Mouse (Mus musculus): Measurements from ENCODE around the gene Zeb2.

The Zeb2 gene

GRCm38 (mm10) chr2:45060768-45061167 lies 56.4 kb downstream of the Zeb2 start:
- DNase-seq (ENCODE audit: low spot score) = no peak

- DNase-seq (ENCODE audit: low spot score) = no peak
Measured at GRCm38 (mm10) chr2:45060202-45060601, 57.0 kb downstream of the Zeb2 start.

- no peak for DNase-seq (ENCODE audit: low spot score)
Measured at GRCm38 (mm10) chr2:45059599-45059998, 57.6 kb downstream of the Zeb2 start.

GRCm38 (mm10) chr2:45059010-45059409 lies 58.2 kb downstream of the Zeb2 start:
- no peak for DNase-seq (ENCODE audit: low spot score)

GRCm38 (mm10) chr2:45058183-45058582 lies 59.0 kb downstream of the Zeb2 start:
- no peak for DNase-seq (ENCODE audit: low spot score)

- no peak for DNase-seq (ENCODE audit: low spot score)
Measured at GRCm38 (mm10) chr2:45056856-45057562, 60.2 kb downstream of the Zeb2 start.

GRCm38 (mm10) chr2:45055926-45056325 lies 61.3 kb downstream of the Zeb2 start:
- no peak for DNase-seq (ENCODE audit: low spot score)

GRCm38 (mm10) chr2:45055034-45055615 lies 62.1 kb downstream of the Zeb2 start:
- DNase-seq (ENCODE audit: low spot score) = no peak

- no peak for DNase-seq (ENCODE audit: low spot score)
Measured at GRCm38 (mm10) chr2:45054070-45055025, 62.8 kb downstream of the Zeb2 start.

GRCm38 (mm10) chr2:45052587-45052986 lies 64.6 kb downstream of the Zeb2 start:
- no peak for DNase-seq (ENCODE audit: low spot score)

- DNase-seq (ENCODE audit: low spot score) = no peak
Measured at GRCm38 (mm10) chr2:45051321-45051720, 65.9 kb downstream of the Zeb2 start.

GRCm38 (mm10) chr2:45049923-45050322 lies 67.3 kb downstream of the Zeb2 start:
- DNase-seq (ENCODE audit: low spot score) = no peak

GRCm38 (mm10) chr2:45049279-45049678 lies 67.9 kb downstream of the Zeb2 start:
- DNase-seq (ENCODE audit: low spot score) = no peak

GRCm38 (mm10) chr2:45040706-45041312 lies 76.4 kb downstream of the Zeb2 start:
- no peak for DNase-seq (ENCODE audit: low spot score)

GRCm38 (mm10) chr2:45039503-45039902 lies 77.7 kb downstream of the Zeb2 start:
- no peak for DNase-seq (ENCODE audit: low spot score)

- DNase-seq (ENCODE audit: low spot score) = no peak
Measured at GRCm38 (mm10) chr2:45028091-45028638, 89.0 kb downstream of the Zeb2 start.

- DNase-seq (ENCODE audit: low spot score) = no peak
Measured at GRCm38 (mm10) chr2:45017186-45017800, 99.9 kb downstream of the Zeb2 start.

- DNase-seq (ENCODE audit: low spot score) = no peak
Measured at GRCm38 (mm10) chr2:45013325-45013724, 103.9 kb downstream of the Zeb2 start.

GRCm38 (mm10) chr2:45012676-45013075 lies 104.5 kb downstream of the Zeb2 start:
- DNase-seq (ENCODE audit: low spot score) = no peak

GRCm38 (mm10) chr2:45010701-45011100 lies 106.5 kb downstream of the Zeb2 start:
- no peak for DNase-seq (ENCODE audit: low spot score)

GRCm38 (mm10) chr2:44999906-45000305 lies 117.3 kb downstream of the Zeb2 start:
- DNase-seq (ENCODE audit: low spot score) = no peak

- DNase-seq (ENCODE audit: low spot score) = no peak
Measured at GRCm38 (mm10) chr2:44998710-44999109, 118.5 kb downstream of the Zeb2 start.

Measured in spleen, adult 12 weeks (tissue).